Mouse (Mus musculus) adrenal gland, postnatal 10 days (tissue): ENCODE results near the gene Gm28230. TPM values are rescaled to one million over a fixed set of nuclear protein-coding genes. Genes with fewer than 3 reads are reported as not detected.

Experiments used
- DNase-seq: peaks from one replicate; pipeline ENCODE4 v3.0.0; 2021; ENCODE audit warnings: mixed read lengths
- long read RNA-seq, 2 experiments: library from polyadenylated mRNA; stranded (forward); transcript quantifications; one replicate each; pipeline ENCODE4 v2.0.0; 2021
- total RNA-seq, 2 experiments: library from RNA; stranded (reverse); gene quantifications; 2 replicates each; pipeline ENCODE4 v1.2.3; 2021

Gm28230 gene
- 1 to 10 TPM in 1 of 2 experiments, under 1 TPM in 1; 0.69 to 1.7 TPM for total RNA-seq
- long read RNA-seq, experiment 1, result 0 reads
- long read RNA-seq, experiment 2, partial matches to known transcripts, result 0 of 1 reads
- long read RNA-seq, experiment 2, other reads (novel, unspliced or antisense), result 1 of 1 reads

DNA sequence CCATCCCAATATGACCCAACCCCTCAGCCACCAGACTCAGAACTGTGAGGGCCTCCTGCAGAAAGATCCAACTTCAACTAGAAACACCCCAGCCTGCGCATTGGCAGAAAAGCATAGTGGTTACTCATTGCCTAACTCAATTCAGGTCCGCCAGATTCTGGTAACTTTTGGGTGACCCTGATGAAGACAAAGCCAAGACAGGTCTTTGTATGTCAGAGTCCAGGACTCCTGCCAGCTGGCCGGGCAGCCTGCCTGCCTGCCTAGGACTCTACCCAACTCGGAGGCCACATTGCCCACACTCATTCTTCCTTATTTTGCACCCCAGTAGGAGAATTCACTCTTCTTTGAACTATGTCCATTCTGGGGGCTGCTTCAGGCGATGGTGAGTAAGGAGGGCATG is at the start of gene Gm28230:
Gene Gm28230, plus strand, starts transcription at position 178 of the 400 bp plus-strand sequence.
- peak; percentile 66 for DNase-seq

DNA sequence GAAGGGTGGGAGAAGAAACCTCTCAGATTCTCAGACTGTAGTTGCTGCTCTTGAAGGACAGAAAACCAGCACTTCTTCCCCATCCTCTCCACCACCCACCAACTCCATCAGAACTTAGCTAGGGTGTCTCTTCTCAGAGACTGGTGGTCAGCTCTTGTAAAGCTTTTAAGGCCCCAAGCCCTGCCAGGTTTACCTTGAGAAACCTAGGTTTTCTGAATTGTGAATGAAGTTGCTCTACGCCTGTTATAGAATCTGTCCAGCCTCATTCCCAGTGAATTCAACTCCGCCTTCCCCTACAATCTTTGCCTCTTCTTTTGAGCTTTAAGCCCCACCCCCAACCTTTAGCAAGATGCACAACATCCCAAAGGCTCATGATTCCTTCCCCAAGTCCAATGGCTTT is 49.4 kb upstream of the Gm28230 start:
- DNase-seq, result no peak

DNA sequence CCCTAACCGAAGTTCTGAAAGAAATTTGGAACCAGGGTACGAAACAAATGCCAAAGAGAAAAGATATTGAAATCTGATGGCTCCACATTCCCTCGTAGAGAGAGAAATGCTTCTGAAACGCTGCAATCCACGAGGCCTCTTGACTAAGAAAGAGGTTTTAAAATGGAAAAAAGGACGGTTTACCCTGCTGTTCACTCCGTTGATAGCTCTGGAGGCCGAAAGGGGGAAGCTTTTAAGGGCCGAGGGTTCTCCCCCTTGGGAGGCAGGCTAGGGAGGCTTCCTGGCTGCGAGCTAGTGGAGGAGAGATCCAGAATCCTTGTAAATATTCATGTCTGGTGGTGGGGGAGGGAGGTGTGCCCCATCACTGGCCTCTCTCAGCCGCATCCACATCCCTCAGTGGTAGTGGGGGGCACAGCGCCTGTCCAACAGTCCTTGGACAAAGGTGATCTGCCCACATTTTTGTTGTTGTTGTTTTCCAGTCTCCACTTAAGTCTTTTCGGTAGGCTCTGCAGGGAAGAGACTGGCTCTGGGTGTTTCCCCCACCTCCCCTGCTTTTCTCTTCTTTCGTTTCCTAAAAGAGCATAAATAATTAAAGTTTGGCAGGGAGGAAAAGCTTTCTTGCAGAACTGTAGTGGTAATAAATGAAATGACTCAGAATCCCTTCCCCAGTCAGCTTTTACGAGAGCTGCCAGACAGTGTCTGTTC is 47.5 kb upstream of the Gm28230 start, which contains the start of gene Hoxd11:
Gene Hoxd11, plus strand, starts transcription at position 667 of the 705 bp plus-strand sequence.
- no peak for DNase-seq

DNA sequence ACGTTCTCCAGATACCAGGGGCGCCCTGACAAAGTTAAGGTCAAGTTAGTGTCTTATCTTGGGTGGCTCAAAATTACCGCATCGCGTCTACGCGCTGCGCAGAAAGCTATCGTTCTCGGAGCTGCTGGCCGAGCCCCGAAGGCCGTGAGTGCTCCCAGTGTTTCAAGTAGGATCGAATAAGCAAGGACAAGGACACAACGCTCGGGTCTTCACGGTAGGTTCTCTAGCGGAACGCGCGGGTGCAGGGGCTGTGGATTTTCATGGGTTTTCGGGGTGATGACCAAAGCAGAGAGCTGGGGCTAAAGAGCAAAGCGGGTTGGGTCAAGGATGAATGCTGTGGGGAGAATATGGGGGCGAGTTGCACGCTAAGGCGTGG is 46.9 kb upstream of the Gm28230 start:
- no peak for DNase-seq

GRCm38 (mm10) chr2:74679980-74680379 is 46.5 kb upstream of the Gm28230 start:
- DNase-seq, result no peak

- no peak for DNase-seq
These were observed 45.7 kb upstream of the Gm28230 start for GRCm38 (mm10) chr2:74680561-74681398.

DNA sequence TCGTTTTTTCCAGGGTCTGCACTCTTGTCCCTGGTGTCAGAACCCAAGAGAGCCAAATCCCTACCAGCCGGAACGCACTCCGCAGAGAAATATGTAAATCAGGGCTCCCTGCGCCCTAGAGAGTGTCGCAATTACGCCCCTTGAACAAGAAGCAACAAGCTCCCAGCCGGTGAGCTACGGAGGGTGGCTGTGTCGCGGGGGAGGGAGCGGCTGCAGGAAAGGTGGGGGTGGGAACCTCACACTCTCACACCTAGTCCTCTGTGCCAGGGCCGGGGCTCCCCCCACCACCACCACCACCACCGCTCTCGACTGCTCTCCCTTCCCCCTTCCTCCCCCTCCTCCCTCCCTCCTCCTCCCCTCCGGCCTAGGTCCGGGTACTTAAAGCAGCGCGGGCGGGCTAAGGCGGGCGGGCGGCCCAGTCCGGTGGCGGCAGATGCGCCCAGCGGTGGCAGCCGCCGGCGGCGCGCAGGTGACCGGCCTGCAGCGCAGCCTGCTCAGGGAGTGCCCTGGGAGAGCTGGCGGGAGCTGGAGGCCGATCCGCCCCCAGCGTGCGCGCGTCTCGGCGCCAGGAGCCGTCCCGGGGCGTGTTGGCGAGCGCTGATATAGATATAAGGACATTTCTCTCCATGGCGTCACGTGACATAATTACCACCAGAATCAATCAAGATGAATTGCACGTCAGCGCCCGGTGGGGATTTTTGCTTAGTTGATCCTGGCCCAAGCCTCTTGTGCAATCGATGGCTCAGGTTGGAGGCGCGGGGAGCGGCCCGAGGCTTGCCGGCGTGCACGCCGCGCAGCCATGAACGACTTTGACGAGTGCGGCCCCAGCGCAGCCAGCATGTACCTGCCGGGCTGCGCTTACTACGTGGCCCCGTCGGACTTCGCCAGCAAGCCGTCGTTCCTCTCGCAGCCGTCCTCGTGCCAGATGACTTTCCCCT is 44.7 kb upstream of the Gm28230 start:
- DNase-seq, result no peak

DNA sequence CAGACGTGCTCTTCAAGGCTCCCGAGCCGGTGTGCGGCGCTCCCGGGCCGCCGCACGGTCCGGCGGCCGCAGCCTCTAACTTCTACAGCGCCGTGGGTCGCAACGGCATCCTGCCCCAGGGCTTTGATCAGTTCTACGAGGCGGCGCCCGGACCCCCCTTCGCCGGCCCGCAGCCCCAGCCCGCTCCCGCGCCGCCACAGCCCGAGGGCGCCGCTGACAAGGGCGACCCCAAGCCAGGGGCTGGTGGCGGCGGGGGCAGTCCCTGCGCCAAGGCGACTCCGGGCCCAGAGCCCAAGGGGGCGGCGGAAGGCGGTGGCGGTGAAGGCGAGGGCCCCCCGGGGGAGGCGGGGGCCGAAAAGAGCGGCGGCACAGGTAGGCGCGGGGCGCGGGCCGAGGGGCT is 43.7 kb upstream of the Gm28230 start:
- DNase-seq, result no peak

DNA sequence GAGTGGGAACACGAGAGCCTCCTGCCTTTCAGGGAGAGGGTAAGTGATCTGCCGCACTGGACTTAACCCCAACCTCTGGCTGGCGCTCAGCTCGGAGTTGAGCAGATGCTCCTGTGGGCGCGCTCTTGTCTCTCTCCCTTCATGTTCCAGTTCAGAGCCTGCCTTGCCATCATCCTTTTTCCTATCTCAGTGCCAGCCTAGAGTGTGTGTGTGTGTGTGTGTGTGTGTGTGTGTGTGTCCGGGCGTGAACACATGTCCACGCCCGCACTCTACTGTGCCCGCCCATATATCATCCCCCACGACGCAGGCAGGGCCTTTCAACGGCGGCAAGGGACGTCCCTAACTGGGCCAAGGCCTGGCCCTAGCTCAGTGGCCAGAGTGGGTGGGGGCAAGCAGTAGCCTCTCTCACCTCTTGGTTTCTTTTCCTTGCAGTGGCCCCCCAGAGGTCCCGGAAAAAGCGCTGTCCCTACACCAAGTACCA is 43.0 kb upstream of the Gm28230 start:
- DNase-seq, result no peak

DNA sequence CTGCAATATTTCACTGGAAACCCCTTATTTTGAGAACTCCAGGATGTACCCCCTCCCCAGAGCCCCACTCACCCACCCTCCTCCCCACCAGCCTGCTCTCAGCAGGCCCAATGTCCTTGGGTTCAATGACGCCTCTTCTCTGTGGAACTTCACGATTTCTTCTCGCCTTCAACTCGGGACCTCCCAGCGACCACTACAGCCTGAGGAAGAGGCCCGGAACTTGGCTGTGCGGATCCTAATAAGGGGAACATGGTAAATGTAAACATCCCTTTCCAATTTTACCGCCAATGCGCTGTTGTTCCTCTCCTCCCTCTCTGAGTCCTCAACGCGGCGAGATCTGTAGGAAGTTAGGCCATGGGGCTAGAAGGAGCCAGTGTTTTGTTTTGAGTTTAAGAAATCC is 42.4 kb upstream of the Gm28230 start:
- DNase-seq, result no peak

GRCm38 (mm10) chr2:74685059-74685603 is 41.4 kb upstream of the Gm28230 start:
- no peak for DNase-seq

GRCm38 (mm10) chr2:74686301-74686987 is 40.1 kb upstream of the Gm28230 start:
- peak; percentile 72 for DNase-seq

- DNase-seq, result no peak
These were observed 39.4 kb upstream of the Gm28230 start for GRCm38 (mm10) chr2:74686988-74687697.

DNA sequence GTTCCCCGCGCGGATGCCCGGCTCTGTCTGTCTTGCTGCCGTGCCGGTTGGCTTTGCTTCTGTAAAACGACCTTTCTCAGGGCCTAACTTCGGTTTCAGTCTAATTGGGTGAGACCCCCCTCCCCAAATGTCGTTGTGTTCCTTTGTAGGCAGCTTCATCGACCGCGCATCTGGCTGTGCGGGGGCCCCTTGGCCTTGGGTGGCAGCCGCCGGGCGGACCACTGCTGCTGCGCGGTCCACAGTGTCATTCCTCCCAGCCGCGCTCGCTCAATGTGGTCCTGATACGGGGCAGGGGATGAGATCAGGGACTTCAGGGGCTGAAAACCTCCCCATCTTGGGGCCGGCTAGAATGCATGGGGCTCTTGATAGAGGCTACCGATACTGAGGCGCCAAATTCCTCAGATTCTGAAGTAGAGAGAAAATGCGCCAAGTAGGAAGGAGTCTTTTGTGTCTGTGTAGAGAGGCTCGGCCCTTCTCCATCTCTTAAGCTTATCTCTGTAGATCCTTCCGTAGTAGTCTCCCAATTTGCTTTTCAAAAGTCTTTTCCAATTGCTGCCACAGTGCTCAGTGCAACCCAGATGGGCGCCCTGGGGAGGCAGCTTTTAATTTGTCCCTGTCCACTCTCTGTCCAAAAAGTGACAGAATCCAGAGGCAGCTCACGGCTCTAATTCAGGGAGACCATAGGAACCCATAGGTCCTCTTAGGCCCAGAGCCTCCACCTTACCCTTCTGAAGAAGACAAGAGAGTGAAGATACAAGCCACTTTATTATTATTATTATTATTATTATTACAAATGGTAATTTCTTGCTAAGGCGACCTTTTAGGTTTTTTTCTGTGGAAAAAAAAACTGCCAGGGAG is 38.6 kb upstream of the Gm28230 start:
- DNase-seq, result no peak

- DNase-seq, result no peak
These were observed 37.5 kb upstream of the Gm28230 start for GRCm38 (mm10) chr2:74688795-74689573.

DNA sequence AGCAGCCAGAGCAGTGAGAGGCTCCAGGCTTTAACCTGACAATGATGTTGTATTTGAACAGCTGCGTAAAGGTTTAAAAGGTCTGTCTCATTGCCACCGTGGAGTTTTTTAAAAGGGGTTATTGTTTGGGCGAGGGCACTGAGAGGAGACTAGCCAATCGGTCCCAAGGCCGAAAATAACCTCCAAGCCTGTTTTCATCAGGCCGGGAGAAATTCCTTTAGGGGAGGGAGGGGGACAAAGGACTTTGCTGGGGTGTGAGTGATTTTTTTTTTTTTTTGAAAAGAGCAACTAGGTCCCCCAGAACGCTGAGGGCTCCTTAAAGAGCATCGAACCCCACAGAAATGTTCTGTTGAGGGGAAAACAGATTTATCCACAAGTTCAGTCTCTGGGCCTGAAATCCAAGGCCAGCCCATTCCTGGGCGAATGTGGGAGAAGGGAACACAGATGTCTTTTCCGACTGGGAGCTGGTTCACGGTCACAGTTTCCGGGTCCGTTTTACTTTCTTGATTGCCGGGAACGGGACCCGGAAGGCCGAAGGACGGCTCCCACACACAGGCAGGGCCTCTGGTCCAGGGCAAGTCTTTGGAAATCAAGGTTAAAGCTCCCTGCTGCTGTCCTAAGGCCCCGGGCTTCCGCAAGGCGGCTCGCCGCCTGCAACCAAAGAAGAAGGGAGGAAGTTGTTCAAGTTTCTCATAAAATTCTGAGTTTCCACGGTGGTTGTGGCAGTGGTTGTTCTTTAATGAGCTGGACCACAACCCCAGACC is 36.8 kb upstream of the Gm28230 start:
- DNase-seq, result no peak

GRCm38 (mm10) chr2:74690338-74690716 is 36.2 kb upstream of the Gm28230 start:
- DNase-seq, result no peak
